Mouse (Mus musculus): Measurements from ENCODE around the gene Aadacl3.

Aadacl3 gene

DNA sequence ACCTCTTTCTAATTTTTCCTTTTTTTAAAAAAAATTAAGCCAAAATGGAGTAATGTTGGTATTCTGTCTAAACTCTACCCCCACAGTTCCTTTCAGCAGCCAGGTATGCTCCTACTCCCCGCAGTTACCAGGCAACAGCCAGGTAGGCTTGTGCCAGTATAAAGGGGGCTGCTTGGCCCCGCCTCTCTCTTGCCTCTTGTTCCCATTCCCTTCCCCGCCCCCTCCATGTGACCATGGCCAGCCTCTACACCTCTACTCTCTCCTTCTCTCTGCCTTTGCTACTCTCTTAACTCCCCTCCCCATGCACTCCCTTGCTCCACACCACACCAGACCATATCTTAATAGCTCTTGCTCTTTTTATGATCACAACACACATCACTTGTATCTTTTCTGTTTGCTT, 57.3 kb downstream of the Aadacl3 start:
- H3K27me3 ChIP-seq (ENCODE audit: control insufficient read depth, insufficient read depth, low read length, poor library complexity, severe bottlenecking) = no peaks in the 10 kb centered on the region
- no peaks in the 10 kb centered on the region for H3K36me3 ChIP-seq (ENCODE audit: control insufficient read depth, insufficient read depth, low read length, poor library complexity, severe bottlenecking)
- no peak for DNase-seq (ENCODE audit: low read depth, low spot score)

DNA sequence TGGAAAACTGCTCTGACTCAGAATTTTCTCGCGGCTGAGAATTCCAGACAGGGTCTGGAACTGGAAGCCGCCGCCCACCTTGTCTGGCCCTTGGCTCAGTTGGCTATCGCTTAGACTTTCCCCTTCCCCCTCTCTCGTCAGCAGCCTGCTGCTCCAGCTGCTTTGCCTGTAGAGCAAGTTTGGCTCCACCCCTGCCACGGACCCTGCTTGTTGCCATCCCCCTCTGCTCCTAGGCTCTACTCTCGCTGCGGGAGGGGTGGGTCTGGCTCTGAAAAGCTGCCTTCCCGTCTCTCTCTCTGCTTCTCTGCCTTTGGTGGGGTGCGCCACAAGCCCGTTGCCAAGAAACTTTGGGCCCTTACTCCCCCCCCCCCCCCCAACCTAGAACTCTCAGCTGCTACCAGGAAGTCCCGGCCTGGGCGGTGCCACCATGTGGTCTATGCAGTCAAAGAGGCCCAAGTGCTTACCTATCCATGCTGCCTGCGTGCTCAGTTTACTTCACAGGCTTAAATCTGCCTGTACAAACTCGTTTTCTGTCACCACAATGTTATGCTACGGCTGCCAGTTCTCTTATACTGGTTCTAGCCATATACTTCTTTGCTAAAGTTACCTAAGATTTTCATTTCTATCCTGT, 59.0 kb downstream of the Aadacl3 start:
- Histone ChIP-seq H3K36me3 (ENCODE audit: control insufficient read depth, insufficient read depth, low read length, poor library complexity, severe bottlenecking) (no peaks in the 10 kb centered on the region), H3K27me3 (ENCODE audit: control insufficient read depth, insufficient read depth, low read length, poor library complexity, severe bottlenecking) (no peaks in the 10 kb centered on the region)
- no peak for DNase-seq (ENCODE audit: low read depth, low spot score)

All from splenic B cell, adult 2 months (primary cell).